ENCODE assay signal across 13 mouse cellular contexts in the genomic region with DNA sequence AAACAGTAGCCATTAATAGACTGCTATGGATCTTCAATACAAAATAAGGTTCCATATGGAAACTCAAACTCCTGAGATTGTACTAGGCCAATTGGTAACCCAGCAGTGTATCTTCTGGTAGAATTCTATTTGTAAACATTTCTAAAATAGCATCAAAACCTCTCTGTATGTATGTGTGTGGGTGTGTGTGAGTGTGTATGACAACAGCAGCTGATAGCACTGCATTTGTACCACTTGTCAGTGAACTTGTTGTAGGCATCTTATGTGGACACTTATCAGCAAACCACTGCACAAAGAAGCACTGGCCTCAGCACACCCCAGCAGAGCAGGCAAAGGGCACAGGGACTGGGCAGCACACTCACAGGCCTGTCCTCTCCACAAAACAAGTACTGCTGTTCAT.
"Had no signal": no experiment of that assay in that cellular context is flagged by ENCODE, and none has a peak within 500 bp of the region (broad histone marks: within the 10 kb centered on the region; RNA-seq: fewer than 3 reads in every experiment).

No protein-coding gene starts in this region.

- H3K4me2 ChIP-seq: lung, embryonic 14.5 days; midbrain, embryonic 12.5 days; neural tube, embryonic 12.5 days; stomach, embryonic 15.5 days had no signal

- H3K4me3 ChIP-seq: midbrain, embryonic 10.5 days; midbrain, embryonic 12.5 days; neural tube, embryonic 12.5 days; stomach, embryonic 15.5 days had no signal

- ATAC-seq: midbrain, embryonic 16.5 days had no signal

- H3K27me3 ChIP-seq: midbrain, embryonic 12.5 days; neural tube, embryonic 12.5 days; stomach, embryonic 15.5 days had no signal

- DNase-seq: lung, adult 18-20 months; lung, embryonic 14.5 days; lung, postnatal 10 days; lung, postnatal 4 days; midbrain, embryonic 14.5 days; thymus, adult 2 months; thymus, postnatal 25 days; thymus, postnatal 4 days had no signal
